Mouse (Mus musculus): Measurements from ENCODE around the gene Ptk6. TPM values are rescaled to one million over a fixed set of nuclear protein-coding genes. Genes with fewer than 3 reads are reported as not detected.

Ptk6 gene
- polyA plus RNA-seq, 1 experiment from 2014 or later = not detected

- no peak overlapping the region for H3K9ac ChIP-seq
- H3K9me3 ChIP-seq = no peaks in the 10 kb centered on the region
- no peak for ATAC-seq (ENCODE audit: insufficient number of reproducible peaks, insufficient read depth, low FRiP score, low TSS enrichment, low read depth)
- H3K36me3 ChIP-seq = no peaks in the 10 kb centered on the region
- no peak overlapping the region for H3K4me3 ChIP-seq
- 81% methylated on average over 6 of the region's 6 CpGs for WGBS
- no peak overlapping the region for H3K27ac ChIP-seq
- H3K4me2 ChIP-seq = no peak overlapping the region
- H3K27me3 ChIP-seq = peaks cover 61% of the 10 kb centered on the region
- peaks cover 7% of the 10 kb centered on the region for H3K4me1 ChIP-seq
These were observed 44.8 kb downstream of the Ptk6 start for GRCm38 (mm10) chr2:181157716-181158302.

GRCm38 (mm10) chr2:181157180-181157579, 45.4 kb downstream of the Ptk6 start:
- H3K4me2 ChIP-seq = peak overlapping the region; percentile 63; the same call in 1 of the 2 replicates
- H3K9me3 ChIP-seq = no peaks in the 10 kb centered on the region
- no peak overlapping the region for H3K9ac ChIP-seq
- WGBS = 71% methylated on average over 4 of the region's 4 CpGs
- peak overlapping the region; percentile 39; the same call in 1 of the 2 replicates for H3K4me3 ChIP-seq
- peaks cover 7% of the 10 kb centered on the region for H3K4me1 ChIP-seq
- no peaks in the 10 kb centered on the region for H3K36me3 ChIP-seq
- H3K27me3 ChIP-seq = peaks cover 64% of the 10 kb centered on the region
- H3K27ac ChIP-seq = no peak overlapping the region
- ATAC-seq (ENCODE audit: insufficient number of reproducible peaks, insufficient read depth, low FRiP score, low TSS enrichment, low read depth) = no peak

GRCm38 (mm10) chr2:181156248-181157121, 46.1 kb downstream of the Ptk6 start, which contains the start of gene Eef1a2:
Gene Eef1a2 (minus strand): TSS chr2:181157014.
- Histone ChIP-seq H3K4me3 (peak within 1 kb of the TSS; percentile 39), H3K4me2 (peak within 1 kb of the TSS; percentile 63), H3K36me3 (no peaks in the 10 kb centered on the region), H3K27ac (no peak within 1 kb of the TSS), H3K9ac (peak within 1 kb of the TSS; percentile 32; the same call in 1 of the 2 replicates), H3K4me1 (peaks cover 7% of the 10 kb centered on the region), H3K9me3 (no peaks in the 10 kb centered on the region), H3K27me3 (peaks cover 71% of the 10 kb centered on the region)
- ATAC-seq (ENCODE audit: insufficient number of reproducible peaks, insufficient read depth, low FRiP score, low TSS enrichment, low read depth) = no peak
- 3% methylated on average over 55 of the region's 55 CpGs for WGBS

GRCm38 (mm10) chr2:181155801-181156200, 46.8 kb downstream of the Ptk6 start:
- no peak overlapping the region for H3K4me2 ChIP-seq
- WGBS = 67% methylated on average over 4 of the region's 4 CpGs
- H3K27me3 ChIP-seq = peaks cover 77% of the 10 kb centered on the region
- no peak overlapping the region for H3K4me3 ChIP-seq
- ATAC-seq (ENCODE audit: insufficient number of reproducible peaks, insufficient read depth, low FRiP score, low TSS enrichment, low read depth) = no peak
- H3K27ac ChIP-seq = no peak overlapping the region
- peaks cover 7% of the 10 kb centered on the region for H3K4me1 ChIP-seq
- H3K9ac ChIP-seq = no peak overlapping the region
- H3K9me3 ChIP-seq = no peaks in the 10 kb centered on the region
- no peaks in the 10 kb centered on the region for H3K36me3 ChIP-seq

GRCm38 (mm10) chr2:181154831-181155415, 47.7 kb downstream of the Ptk6 start:
- H3K4me3 ChIP-seq = no peak overlapping the region
- H3K4me2 ChIP-seq = no peak overlapping the region
- H3K9ac ChIP-seq = no peak overlapping the region
- H3K4me1 ChIP-seq = peaks cover 7% of the 10 kb centered on the region
- 80% methylated on average over 8 of the region's 8 CpGs for WGBS
- ATAC-seq (ENCODE audit: insufficient number of reproducible peaks, insufficient read depth, low FRiP score, low TSS enrichment, low read depth) = no peak
- H3K9me3 ChIP-seq = no peaks in the 10 kb centered on the region
- H3K27me3 ChIP-seq = peaks cover 86% of the 10 kb centered on the region
- no peak overlapping the region for H3K27ac ChIP-seq
- H3K36me3 ChIP-seq = no peaks in the 10 kb centered on the region

- Histone ChIP-seq H3K4me3 (no peak overlapping the region), H3K9me3 (no peaks in the 10 kb centered on the region), H3K27me3 (peaks cover 92% of the 10 kb centered on the region), H3K9ac (no peak overlapping the region), H3K36me3 (no peaks in the 10 kb centered on the region), H3K27ac (no peak overlapping the region), H3K4me1 (peaks cover 7% of the 10 kb centered on the region), H3K4me2 (no peak overlapping the region)
- 83% methylated on average over 3 of the region's 3 CpGs for WGBS
- no peak for ATAC-seq (ENCODE audit: insufficient number of reproducible peaks, insufficient read depth, low FRiP score, low TSS enrichment, low read depth)
These were observed 48.2 kb downstream of the Ptk6 start for GRCm38 (mm10) chr2:181154361-181154760.

GRCm38 (mm10) chr2:181153837-181154236, 48.8 kb downstream of the Ptk6 start:
- Histone ChIP-seq H3K9ac (no peak overlapping the region), H3K4me3 (no peak overlapping the region), H3K9me3 (no peaks in the 10 kb centered on the region), H3K4me2 (no peak overlapping the region), H3K36me3 (no peaks in the 10 kb centered on the region), H3K4me1 (peaks cover 7% of the 10 kb centered on the region), H3K27ac (no peak overlapping the region), H3K27me3 (peaks cover 96% of the 10 kb centered on the region)
- no peak for ATAC-seq (ENCODE audit: insufficient number of reproducible peaks, insufficient read depth, low FRiP score, low TSS enrichment, low read depth)
- 7% methylated on average over 1 of the region's 1 CpGs for WGBS

- WGBS = 87% methylated on average over 1 of the region's 1 CpGs
- no peak for ATAC-seq (ENCODE audit: insufficient number of reproducible peaks, insufficient read depth, low FRiP score, low TSS enrichment, low read depth)
- H3K36me3 ChIP-seq = no peaks in the 10 kb centered on the region
These were observed 49.5 kb downstream of the Ptk6 start for GRCm38 (mm10) chr2:181153131-181153530.

GRCm38 (mm10) chr2:181152701-181153100, 49.9 kb downstream of the Ptk6 start:
- peaks cover 14% of the 10 kb centered on the region for H3K4me1 ChIP-seq
- no peak overlapping the region for H3K9ac ChIP-seq
- 95% methylated on average over 17 of the region's 17 CpGs for whole genome bisulfite sequencing
- ATAC-seq (ENCODE audit: insufficient number of reproducible peaks, insufficient read depth, low FRiP score, low TSS enrichment, low read depth) = no peak
- no peaks in the 10 kb centered on the region for H3K9me3 ChIP-seq
- no peaks in the 10 kb centered on the region for H3K36me3 ChIP-seq
- no peak overlapping the region for H3K27ac ChIP-seq
- H3K4me3 ChIP-seq = no peak overlapping the region
- peaks cover 96% of the 10 kb centered on the region for H3K27me3 ChIP-seq
- H3K4me2 ChIP-seq = no peak overlapping the region

More at GRCm38 (mm10) chr2:181153131-181153530, 49.5 kb downstream of the Ptk6 start:
- H3K27ac ChIP-seq = no peak overlapping the region
- H3K9me3 ChIP-seq = no peaks in the 10 kb centered on the region
- no peak overlapping the region for H3K4me3 ChIP-seq
- no peak overlapping the region for H3K9ac ChIP-seq
- H3K4me2 ChIP-seq = no peak overlapping the region
- H3K27me3 ChIP-seq = peaks cover 96% of the 10 kb centered on the region
- H3K4me1 ChIP-seq = peaks cover 10% of the 10 kb centered on the region

GRCm38 (mm10) chr2:181150281-181150680, 52.3 kb downstream of the Ptk6 start:
- H3K4me3 ChIP-seq = no peak overlapping the region
- H3K27me3 ChIP-seq = peaks cover 95% of the 10 kb centered on the region
- ATAC-seq (ENCODE audit: insufficient number of reproducible peaks, insufficient read depth, low FRiP score, low TSS enrichment, low read depth) = no peak
- H3K9ac ChIP-seq = no peak overlapping the region
- no peak overlapping the region for H3K4me2 ChIP-seq
- H3K36me3 ChIP-seq = no peaks in the 10 kb centered on the region
- H3K4me1 ChIP-seq = peaks cover 11% of the 10 kb centered on the region
- 73% methylated on average over 6 of the region's 6 CpGs for WGBS
- H3K27ac ChIP-seq = no peak overlapping the region
- H3K9me3 ChIP-seq = no peaks in the 10 kb centered on the region

- WGBS = 18% methylated on average over 25 of the region's 31 CpGs
- Histone ChIP-seq H3K4me2 (peak overlapping the region; percentile 93), H3K4me3 (peak overlapping the region; percentile 49), H3K9me3 (no peaks in the 10 kb centered on the region), H3K9ac (no peak overlapping the region; the same call in 1 of the 2 replicates), H3K27ac (no peak overlapping the region), H3K36me3 (no peaks in the 10 kb centered on the region), H3K27me3 (peaks cover 93% of the 10 kb centered on the region), H3K4me1 (peaks cover 11% of the 10 kb centered on the region)
- no peak for ATAC-seq (ENCODE audit: insufficient number of reproducible peaks, insufficient read depth, low FRiP score, low TSS enrichment, low read depth)
These were observed 54.2 kb downstream of the Ptk6 start for GRCm38 (mm10) chr2:181148318-181148955.
